Mouse (Mus musculus) midbrain, postnatal 0 days (tissue): Measurements from ENCODE around the gene Lrch3. TPM values are rescaled to one million over a fixed set of nuclear protein-coding genes. Genes with fewer than 3 reads are reported as not detected.

Experiments used
- ATAC-seq: fragments of 200-750 bp; cut with Nextera tagmentation; 2 replicates; pipeline ENCODE4 v1.8.0; 2017; ENCODE audit warnings: moderate number of reproducible peaks, mild to moderate bottlenecking, moderate TSS enrichment, moderate library complexity; ENCODE audit not compliant: low FRiP score
- DNase-seq: peaks from one replicate; pipeline ENCODE4 v3.0.0-alpha.2; 2015; ENCODE audit warnings: low spot score
- H3K27ac ChIP-seq: fragments of 300-500 bp; sonication (generic); 2 replicates; pipeline ENCODE4 v1.5.1; 2014; ENCODE audit warnings: low read depth, mild to moderate bottlenecking, low read length, mixed read lengths
- H3K27me3 ChIP-seq: fragments of 300-500 bp; sonication (generic); 2 replicates; pipeline ENCODE4 v1.6.1; 2014; ENCODE audit warnings: low read length, control low read depth, mixed read lengths; ENCODE audit not compliant: insufficient read depth
- H3K36me3 ChIP-seq: fragments of 300-500 bp; sonication (generic); 2 replicates; pipeline ENCODE4 v1.6.1; 2014; ENCODE audit warnings: low read length, control low read depth, mixed read lengths; ENCODE audit not compliant: insufficient read depth
- H3K4me1 ChIP-seq: fragments of 300-500 bp; sonication (generic); 2 replicates; pipeline ENCODE4 v1.6.1; 2014; ENCODE audit warnings: mild to moderate bottlenecking, control low read depth, antibody characterized with exemption, low read length, mixed read lengths; ENCODE audit not compliant: insufficient read depth
- H3K4me2 ChIP-seq: fragments of 300-500 bp; sonication (generic); 2 replicates; pipeline ENCODE4 v1.6.1; 2014; ENCODE audit warnings: low read depth, mild to moderate bottlenecking, low read length, mixed read lengths; ENCODE audit not compliant: poor library complexity, severe bottlenecking
- H3K4me3 ChIP-seq: fragments of 300-500 bp; sonication (generic); 2 replicates; pipeline ENCODE4 v1.5.1; 2014; ENCODE audit warnings: low read depth, mild to moderate bottlenecking, low read length, moderate library complexity
- H3K9ac ChIP-seq: fragments of 300-500 bp; sonication (generic); replicated peaks from 2 replicates; pipeline ENCODE4 v1.6.1; 2014; ENCODE audit warnings: mild to moderate bottlenecking, low read length, moderate library complexity, mixed read lengths; ENCODE audit not compliant: poor library complexity, severe bottlenecking
- H3K9me3 ChIP-seq: fragments of 300-500 bp; sonication (generic); 2 replicates; pipeline ENCODE4 v1.6.1; 2016; ENCODE audit warnings: low read length, control low read depth
- CTCF ChIP-seq: IDR thresholded peaks from 2 replicates; pipeline ENCODE4 v1.5.1; 2016; ENCODE audit warnings: antibody characterized with exemption, mild to moderate bottlenecking
- WGBS: fragments of 180-500 bp; shearing (Covaris S2); extraction: QIAGEN DNeasy Blood & Tissue Kit; methylation state at CpG from one replicate; pipeline ENCODE4 v1.1.7; 2014; 5-methylcytosine and 5-hydroxymethylcytosine counted together
- polyA plus RNA-seq: library from polyadenylated mRNA; unstranded; fragments of >200 nt; fragmentation: Nextera tagmentation; extraction: Ambion mirVana; gene quantifications from 2 replicates; pipeline ENCODE4 v1.2.1, GENCODE M21; 2015
- total RNA-seq: library from RNA; depleted of rRNA; stranded (reverse); fragments of >200 nt; gene quantifications from 2 replicates; pipeline ENCODE4 v1.2.3, GENCODE M21; 2014

Gene Lrch3
- total and polyA plus RNA-seq, 2 experiments from 2014 or later = 25.3 to 38.9 TPM

GRCm38 (mm10) chr16:32878972-32879926 is 34.7 kb upstream of the Lrch3 start:
- no peak overlapping the region for H3K9ac ChIP-seq
- H3K27me3 ChIP-seq = no peaks in the 10 kb centered on the region
- peak overlapping the region; percentile 78 for H3K4me2 ChIP-seq
- H3K9me3 ChIP-seq = no peaks in the 10 kb centered on the region
- H3K36me3 ChIP-seq = no peaks in the 10 kb centered on the region; the same call in 1 of the 2 replicates
- ATAC-seq = no peak
- 84% methylated on average over 14 of the region's 14 CpGs for WGBS
- TF ChIP-seq CTCF = no peak
- peaks cover 8% of the 10 kb centered on the region; the same call in 1 of the 2 replicates for H3K4me1 ChIP-seq
- no peak overlapping the region for H3K27ac ChIP-seq
- H3K4me3 ChIP-seq = peak overlapping the region; percentile 88; the same call in 1 of the 2 replicates
- DNase-seq = peak; percentile 6

GRCm38 (mm10) chr16:32881538-32881937 is 32.4 kb upstream of the Lrch3 start:
- no peak overlapping the region for H3K4me2 ChIP-seq
- no peak overlapping the region for H3K4me3 ChIP-seq
- H3K27ac ChIP-seq = no peak overlapping the region
- H3K36me3 ChIP-seq = no peaks in the 10 kb centered on the region; the same call in 1 of the 2 replicates
- ATAC-seq (no peak), DNase-seq (no peak)
- peaks cover 8% of the 10 kb centered on the region; the same call in 1 of the 2 replicates for H3K4me1 ChIP-seq
- no peaks in the 10 kb centered on the region for H3K27me3 ChIP-seq
- H3K9me3 ChIP-seq = no peaks in the 10 kb centered on the region
- 77% methylated on average over 7 of the region's 7 CpGs for WGBS
- no peak for TF ChIP-seq CTCF
- no peak overlapping the region for H3K9ac ChIP-seq

GRCm38 (mm10) chr16:32887996-32888395 is 25.9 kb upstream of the Lrch3 start:
- no peak for DNase-seq

GRCm38 (mm10) chr16:32889881-32890280 is 24.0 kb upstream of the Lrch3 start:
- H3K9ac ChIP-seq = no peak overlapping the region
- TF ChIP-seq CTCF = no peak
- no peak for ATAC-seq
- no peak overlapping the region for H3K4me3 ChIP-seq
- WGBS = 74% methylated on average over 2 of the region's 2 CpGs
- no peak overlapping the region for H3K4me2 ChIP-seq
- no peaks in the 10 kb centered on the region for H3K27me3 ChIP-seq
- no peak overlapping the region for H3K27ac ChIP-seq
- no peaks in the 10 kb centered on the region for H3K9me3 ChIP-seq
- peaks cover 17% of the 10 kb centered on the region; the same call in 1 of the 2 replicates for H3K36me3 ChIP-seq
- DNase-seq = no peak
- H3K4me1 ChIP-seq = no peaks in the 10 kb centered on the region

More at GRCm38 (mm10) chr16:32887996-32888395, 25.9 kb upstream of the Lrch3 start:
- H3K27me3 ChIP-seq = no peaks in the 10 kb centered on the region
- H3K4me1 ChIP-seq = no peaks in the 10 kb centered on the region
- H3K9me3 ChIP-seq = no peaks in the 10 kb centered on the region
- peak; percentile 36 for TF ChIP-seq CTCF
- H3K4me3 ChIP-seq = no peak overlapping the region
- no peak overlapping the region for H3K4me2 ChIP-seq
- H3K36me3 ChIP-seq = peaks cover 14% of the 10 kb centered on the region; the same call in 1 of the 2 replicates
- WGBS = 89% methylated on average over 7 of the region's 7 CpGs
- H3K9ac ChIP-seq = no peak overlapping the region
- H3K27ac ChIP-seq = no peak overlapping the region
- ATAC-seq = no peak

- TF ChIP-seq CTCF = no peak
- peaks cover 22% of the 10 kb centered on the region for H3K36me3 ChIP-seq
- no peak for ATAC-seq
- H3K9me3 ChIP-seq = no peaks in the 10 kb centered on the region
- no peak for DNase-seq
- no peak overlapping the region for H3K4me2 ChIP-seq
- H3K4me1 ChIP-seq = no peaks in the 10 kb centered on the region
- H3K27me3 ChIP-seq = no peaks in the 10 kb centered on the region
- H3K27ac ChIP-seq = no peak overlapping the region
- no peak overlapping the region for H3K4me3 ChIP-seq
- H3K9ac ChIP-seq = no peak overlapping the region
These were observed 17.8 kb upstream of the Lrch3 start for GRCm38 (mm10) chr16:32896126-32896525.

GRCm38 (mm10) chr16:32901360-32902050 is 12.4 kb upstream of the Lrch3 start:
- no peaks in the 10 kb centered on the region for H3K9me3 ChIP-seq
- no peak overlapping the region for H3K27ac ChIP-seq
- ATAC-seq (no peak), DNase-seq (no peak)
- H3K4me2 ChIP-seq = no peak overlapping the region
- 93% methylated on average over 2 of the region's 2 CpGs for WGBS
- no peak overlapping the region for H3K9ac ChIP-seq
- no peak overlapping the region for H3K4me3 ChIP-seq
- no peaks in the 10 kb centered on the region for H3K4me1 ChIP-seq
- peaks cover 6% of the 10 kb centered on the region for H3K36me3 ChIP-seq
- no peaks in the 10 kb centered on the region for H3K27me3 ChIP-seq
- no peak for TF ChIP-seq CTCF
